ENCODE assay signal across 11 mouse cellular contexts in the genomic region with DNA sequence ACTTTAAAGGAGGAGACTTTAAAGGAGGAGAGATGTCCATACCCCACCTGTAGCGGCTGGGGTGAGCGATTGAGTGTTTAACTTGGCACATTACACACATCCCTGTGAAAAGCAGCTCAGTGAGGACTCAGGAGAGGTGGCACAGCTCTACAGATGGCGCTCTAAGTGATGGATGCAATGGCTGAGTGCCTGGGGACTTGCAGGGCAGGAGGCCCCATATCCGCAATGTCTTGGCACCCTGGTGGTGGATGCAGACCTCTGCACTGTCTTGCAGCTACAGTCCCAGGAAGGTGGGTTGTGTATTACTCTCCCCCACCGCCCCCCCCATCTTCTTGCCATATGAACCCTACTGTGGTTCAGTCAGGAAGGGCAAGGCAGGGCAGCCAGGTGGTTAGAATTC. TPM values are rescaled to one million over a fixed set of nuclear protein-coding genes. Genes with fewer than 3 reads are reported as not detected.
A peak's percentile ranks its signal among the peaks of the same experiment; 100 is the strongest.
DNase-seq lines count a peak whose midpoint lies in the region; ATAC-seq lines count a peak whose summit lies in the region.
"Had no signal": no experiment of that assay in that cellular context is flagged by ENCODE, and none has a peak within 500 bp of the region (broad histone marks: within the 10 kb centered on the region; RNA-seq: fewer than 3 reads in every experiment).

No protein-coding gene starts in this region.

- peaks cover 32% of the 10 kb centered on the region for H3K36me3 ChIP-seq in embryonic facial prominence, embryonic 14.5 days (ENCODE audit: control insufficient read depth, insufficient read depth, low read length)

- H3K4me2 ChIP-seq in embryonic facial prominence, embryonic 14.5 days (ENCODE audit: low read depth, low read length) = no peak overlapping the region

- peak; percentile 31 for DNase-seq in cerebellum, adult 9-11 months
- DNase-seq in cerebellum, adult 11-12 months = no peak
- peak; percentile 39 for DNase-seq in A20 (ENCODE audit: low read depth, low spot score)
- peak; percentile 21 for DNase-seq in embryonic facial prominence, embryonic 14.5 days (ENCODE audit: low spot score)
- peak; percentile 17 for DNase-seq in lung, postnatal 14 days
- DNase-seq in left cerebral cortex, postnatal 36 days (ENCODE audit: low spot score in 2 of 2) = no peak
- DNase-seq in spleen, adult 12 weeks (ENCODE audit: low spot score) = no peak
- DNase-seq in urinary bladder, postnatal 10 days (ENCODE audit: low spot score) = no peak
- DNase-seq: right cerebral cortex, postnatal 14 days had no signal

- no peak overlapping the region for H3K4me3 ChIP-seq in embryonic facial prominence, embryonic 14.5 days (ENCODE audit: low read depth, low read length)

- no peak overlapping the region for H3K9ac ChIP-seq in embryonic facial prominence, embryonic 14.5 days (ENCODE audit: low read depth, low read length)

- no peak overlapping the region for H3K27ac ChIP-seq in embryonic facial prominence, embryonic 14.5 days (replicated peaks; ENCODE audit: low read depth, low read length)

- no peaks in the 10 kb centered on the region for H3K9me3 ChIP-seq in embryonic facial prominence, embryonic 14.5 days (ENCODE audit: control insufficient read depth, low read length)

- intact Hi-C loops in left cerebral cortex, postnatal 36 days (cut with DNase I) = no loop called here

- WGBS in embryonic facial prominence, embryonic 14.5 days = 34% methylated on average over 5 of the region's 5 CpGs

- no peaks in the 10 kb centered on the region for H3K27me3 ChIP-seq in embryonic facial prominence, embryonic 14.5 days (replicated peaks; ENCODE audit: control insufficient read depth, insufficient read depth, low read length)

- H3K4me1 ChIP-seq in embryonic facial prominence, embryonic 14.5 days (ENCODE audit: control insufficient read depth, insufficient read depth, low read length) = peaks cover 2% of the 10 kb centered on the region

- peak; percentile 35; the same call in 1 of the 2 replicates for ATAC-seq in embryonic facial prominence, embryonic 14.5 days (ENCODE audit: low read depth)

RNA-seq across cellular contexts. Expression of a gene that starts 5.4 kb away (rescaled TPM):
- 5.0 and 5.1 TPM in 2 replicates for polyA plus RNA-seq in embryonic facial prominence, embryonic 14.5 days (2014; fragmentation: Nextera tagmentation; extraction: Ambion mirVana)
- total RNA-seq in left cerebral cortex, postnatal 36 days (2021) = 1 to 10 TPM; 1.0 to 1.6 TPM

RNA-seq across cellular contexts. Expression of a gene that starts 6.4 kb away (rescaled TPM):
- 56.9 and 73.6 TPM in 2 replicates for polyA plus RNA-seq in embryonic facial prominence, embryonic 14.5 days (2014; fragmentation: Nextera tagmentation; extraction: Ambion mirVana)
- total RNA-seq in left cerebral cortex, postnatal 36 days (2021) = 100 to 1,000 TPM; 107 to 127 TPM

RNA-seq across cellular contexts. Expression of a gene that starts 13.3 kb away (rescaled TPM):
- not detected in 2 replicates for polyA plus RNA-seq in embryonic facial prominence, embryonic 14.5 days (2014; fragmentation: Nextera tagmentation; extraction: Ambion mirVana)
- not detected for total RNA-seq in left cerebral cortex, postnatal 36 days (2021)
- total RNA-seq: ES-E14 had no signal
- polyA plus RNA-seq: limb, embryonic 14.5 days had no signal

RNA-seq across cellular contexts. Expression of a gene that starts 37.1 kb away (rescaled TPM):
- 156 and 191 TPM in 2 replicates for polyA plus RNA-seq in embryonic facial prominence, embryonic 14.5 days (2014; fragmentation: Nextera tagmentation; extraction: Ambion mirVana)
- 1,000 to 10,000 TPM; 1,442 to 2,237 TPM for total RNA-seq in left cerebral cortex, postnatal 36 days (2021)

RNA-seq across cellular contexts. Expression of a gene that starts 39.8 kb away (rescaled TPM):
- polyA plus RNA-seq in embryonic facial prominence, embryonic 14.5 days (2014; fragmentation: Nextera tagmentation; extraction: Ambion mirVana) = 30.0 and 33.9 TPM in 2 replicates
- 1 to 10 TPM; 8.7 to 9.3 TPM for total RNA-seq in left cerebral cortex, postnatal 36 days (2021)

Comparison
In these comparisons a context has a peak if more than half of its experiments do, and no peak if none do; other contexts are left out.
1. DNase-seq: peak in cerebellum, adult 9-11 months (single experiment), A20 (single experiment), embryonic facial prominence, embryonic 14.5 days (single experiment) and lung, postnatal 14 days (single experiment); none in cerebellum, adult 11-12 months (single experiment), left cerebral cortex, postnatal 36 days (0 of 2), spleen, adult 12 weeks (single experiment) and urinary bladder, postnatal 10 days (single experiment).